Mouse (Mus musculus) mouse trophoblast stem cell (cell line): ENCODE results near the gene Ccdc174.

Experiments
- in situ Hi-C, 2 experiments: fragments of 300-500 bp; cut with MseI, MboI; formaldehyde crosslinking; loops; 2 replicates in 1 of 2; 3 replicates in 1 of 2; pipeline ENCODE4 v1.15.1; 2025

The Ccdc174 gene

DNA sequence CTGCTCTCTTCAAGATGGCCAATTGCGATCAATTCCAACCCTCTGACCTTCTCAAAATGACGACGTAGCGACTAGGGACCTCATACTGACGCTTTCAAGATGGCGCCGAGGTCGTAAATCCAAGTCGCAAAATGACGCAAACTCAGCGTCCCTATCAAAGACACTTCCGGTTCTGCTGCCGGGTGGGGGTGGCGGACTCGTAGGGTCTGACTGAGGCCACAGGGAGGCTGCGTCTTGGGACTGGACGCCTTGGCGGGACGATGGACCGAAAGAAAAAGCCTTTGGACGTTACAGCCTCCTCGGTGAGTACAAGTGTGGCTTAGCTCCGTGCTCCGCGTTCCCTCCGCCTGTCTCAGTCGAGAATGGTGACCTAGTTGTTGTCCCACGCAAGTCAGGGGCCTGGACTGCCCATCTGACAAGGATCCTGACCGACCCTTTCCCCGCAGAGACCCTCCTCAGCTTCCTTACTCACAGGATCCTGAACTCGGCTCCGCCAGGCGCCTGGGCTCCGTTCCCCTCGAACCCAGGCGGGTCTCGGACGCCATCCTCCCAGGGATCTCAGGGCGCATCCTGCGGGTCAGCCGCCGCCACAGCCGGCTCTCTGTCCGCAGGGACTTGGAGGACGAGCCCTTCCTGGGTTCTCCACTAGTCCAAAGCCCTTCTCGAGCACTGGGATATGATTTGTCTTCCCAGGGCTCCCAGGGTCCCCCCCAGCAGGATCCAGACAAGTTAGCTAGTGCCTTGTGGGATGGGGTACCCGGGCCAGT is at the start of gene Ccdc174:
TSS of gene Ccdc174 (plus strand) at position 169 of the 767 bp plus-strand sequence.
- in situ Hi-C loops: no loop called here

GRCm38 (mm10) chr6:91832863-91833440 is 44.9 kb upstream of the Ccdc174 start:
- in situ Hi-C loops: no loop called here

DNA sequence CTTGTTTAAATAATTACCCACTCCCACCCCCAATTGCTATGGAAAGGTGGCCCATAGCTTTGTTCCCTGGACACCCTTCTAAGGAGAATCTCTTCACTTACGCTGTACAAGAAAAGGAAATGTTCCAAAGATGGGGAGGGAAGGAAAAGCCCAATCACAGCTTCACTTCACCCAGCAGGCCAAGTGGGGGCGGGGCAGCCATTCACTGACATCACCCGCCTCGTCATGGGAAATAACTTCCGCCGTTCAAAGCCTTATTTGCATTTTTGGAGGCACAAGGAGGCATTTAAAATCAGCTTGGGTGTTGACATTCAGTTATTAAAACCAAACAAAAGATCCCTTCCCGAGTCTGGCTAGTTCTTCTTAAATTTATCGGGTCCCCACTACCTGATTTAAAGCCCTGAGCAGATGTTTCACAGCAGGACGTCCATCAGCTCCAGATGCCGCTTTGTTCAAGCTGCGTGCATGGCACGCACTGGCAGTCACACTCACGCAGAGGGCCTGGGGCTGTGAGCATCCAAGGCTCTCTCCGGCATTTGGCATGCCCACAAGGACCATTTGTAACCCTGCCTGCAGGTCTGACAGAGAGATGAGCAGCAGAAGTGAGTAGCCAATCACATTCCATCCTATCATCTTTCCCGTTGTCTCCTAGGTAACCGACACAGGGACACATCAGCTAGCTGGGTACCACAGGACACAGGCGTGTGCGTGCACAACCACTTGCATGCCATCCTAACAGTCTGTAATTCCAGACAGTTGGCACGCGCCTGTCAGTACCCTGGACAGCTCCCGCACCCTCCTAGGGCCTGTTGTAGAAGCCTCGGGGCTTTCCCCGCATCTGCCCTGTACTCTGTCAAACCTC is 38.6 kb upstream of the Ccdc174 start:
- in situ Hi-C loops: no loop called here

DNA sequence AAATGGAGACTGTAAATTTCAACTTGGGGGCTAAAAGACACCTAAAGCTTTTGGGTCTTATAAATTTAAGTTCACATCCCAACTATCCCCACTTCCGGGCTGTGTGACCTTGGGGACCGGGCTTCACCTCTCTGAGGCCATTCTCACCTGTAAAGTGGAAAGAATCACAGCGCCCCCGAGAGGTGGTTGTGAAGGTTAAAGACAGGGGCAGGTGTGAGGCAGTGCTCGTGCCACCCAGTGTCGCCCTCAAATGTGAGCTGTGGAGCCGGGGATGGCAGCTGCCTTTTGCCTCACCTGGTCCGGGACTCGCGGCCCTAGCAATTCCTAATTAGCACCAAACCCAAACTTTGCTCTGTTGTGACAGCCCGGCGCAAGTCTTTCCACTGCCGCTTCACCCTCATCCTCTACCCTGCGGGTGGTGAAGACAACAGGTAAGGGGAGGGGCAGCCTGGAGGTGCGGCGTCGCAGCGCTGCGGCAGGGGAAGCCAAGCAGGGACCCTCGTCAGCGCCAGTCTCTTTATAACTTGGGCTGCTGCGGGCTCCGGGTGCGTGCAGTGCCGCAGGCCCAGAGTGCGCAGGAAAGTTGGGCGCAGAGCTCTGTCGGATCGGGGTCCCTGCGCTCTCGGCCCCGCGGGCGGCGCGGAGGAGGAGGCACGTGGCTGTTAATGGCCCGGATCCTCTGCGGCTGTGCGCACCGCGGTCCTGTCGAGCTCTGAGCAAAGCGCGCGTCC is 34.8 kb upstream of the Ccdc174 start:
- in situ Hi-C loops: no loop called here

- in situ Hi-C loops: no loop called here
Measured at GRCm38 (mm10) chr6:91843628-91844153, 34.2 kb upstream of the Ccdc174 start.

DNA sequence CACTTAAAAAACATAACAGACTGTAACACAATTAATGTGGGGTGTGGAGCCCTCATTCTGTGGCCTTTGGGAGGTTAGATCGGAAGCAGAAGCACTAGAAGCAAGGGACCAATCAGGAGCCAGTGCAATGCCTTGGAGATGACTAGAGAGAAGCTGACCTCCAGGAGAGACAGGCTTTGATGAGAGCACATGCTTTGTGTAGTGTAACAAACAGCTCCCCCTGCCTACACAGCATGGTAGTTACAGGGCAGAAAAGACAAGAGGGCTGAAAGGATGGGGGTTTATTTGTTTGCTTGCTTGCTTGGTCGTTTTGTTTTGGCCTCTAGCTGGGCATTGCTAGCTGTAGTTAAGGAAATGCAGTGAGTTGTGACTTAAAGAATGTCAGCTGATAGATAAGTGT is 25.3 kb upstream of the Ccdc174 start:
- in situ Hi-C loops: loop anchor here in 1 of 2 experiments (10.0 kb wide), 1 partner anchor 78 kb away; no protein-coding TSS in a partner anchor

DNA sequence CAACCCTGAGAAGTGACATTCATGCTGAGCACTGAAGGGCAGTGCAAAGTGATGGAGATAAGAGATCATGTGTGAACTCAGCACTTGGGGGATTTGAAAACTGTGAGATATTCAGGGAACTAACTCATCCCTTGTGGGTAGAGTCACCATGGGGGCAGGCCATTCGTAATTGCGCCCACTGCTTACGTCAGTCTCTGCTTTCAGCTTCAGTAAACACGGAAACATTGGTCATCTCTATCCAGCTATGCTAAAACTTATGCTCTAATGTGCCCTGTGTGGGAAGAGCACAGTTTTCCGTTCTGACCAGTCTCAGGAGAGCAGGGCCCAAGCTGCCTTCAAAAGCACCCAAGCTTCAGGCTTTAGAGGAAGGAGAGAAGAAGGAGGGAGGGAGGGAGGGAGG is 19.5 kb upstream of the Ccdc174 start:
- in situ Hi-C loops: loop anchor here in 1 of 2 experiments (10.0 kb wide), 1 partner anchor 84 kb away; no protein-coding TSS in a partner anchor

- in situ Hi-C loops: no loop called here
Measured at GRCm38 (mm10) chr6:91862848-91863247, 15.0 kb upstream of the Ccdc174 start.

- in situ Hi-C loops: no loop called here
Measured at GRCm38 (mm10) chr6:91864595-91864994, 13.3 kb upstream of the Ccdc174 start.

- in situ Hi-C loops: no loop called here
Measured at GRCm38 (mm10) chr6:91865601-91866000, 12.3 kb upstream of the Ccdc174 start.

- in situ Hi-C loops: no loop called here
Measured at GRCm38 (mm10) chr6:91868091-91868490, 9.8 kb upstream of the Ccdc174 start.

DNA sequence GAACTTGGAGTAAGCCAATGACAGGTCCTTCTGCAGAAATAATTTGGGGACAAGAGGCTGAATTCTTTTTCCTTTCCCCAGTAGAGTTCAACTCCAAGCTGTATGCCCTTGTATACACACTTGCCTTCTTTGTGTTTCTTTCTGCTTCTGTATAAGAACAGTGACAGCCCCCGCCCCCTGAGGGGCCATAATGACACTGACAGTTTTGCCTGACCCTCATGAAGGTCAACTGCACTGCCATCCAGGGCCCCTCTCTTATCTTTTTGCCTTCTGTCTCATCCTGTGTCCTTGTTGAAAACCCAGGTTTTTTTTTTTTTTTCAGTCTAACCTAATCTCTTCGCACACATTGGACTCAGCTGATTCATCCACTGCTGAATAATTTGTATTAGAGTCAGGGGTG is 5.1 kb upstream of the Ccdc174 start:
- in situ Hi-C loops: no loop called here

DNA sequence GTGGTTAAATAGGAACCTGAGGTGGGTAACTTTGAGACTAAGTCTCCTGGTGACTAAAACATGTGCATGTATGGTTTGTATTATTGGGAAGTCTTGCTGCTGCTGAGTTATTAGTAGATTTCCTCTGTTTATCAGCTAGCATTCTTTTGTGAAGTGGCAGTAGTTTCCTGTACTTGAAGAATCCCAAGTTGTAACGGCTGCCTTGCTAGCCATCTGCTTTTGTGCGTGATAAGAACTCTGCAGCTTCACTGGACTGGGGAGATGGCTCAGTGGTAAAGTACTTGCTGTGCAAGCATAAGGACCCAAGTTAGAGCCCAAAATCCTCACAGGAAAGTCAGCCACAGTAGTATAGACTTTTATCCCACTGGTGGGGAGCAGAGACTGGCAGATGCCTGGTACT is 6.0 kb downstream of the Ccdc174 start:
- in situ Hi-C loops: no loop called here

DNA sequence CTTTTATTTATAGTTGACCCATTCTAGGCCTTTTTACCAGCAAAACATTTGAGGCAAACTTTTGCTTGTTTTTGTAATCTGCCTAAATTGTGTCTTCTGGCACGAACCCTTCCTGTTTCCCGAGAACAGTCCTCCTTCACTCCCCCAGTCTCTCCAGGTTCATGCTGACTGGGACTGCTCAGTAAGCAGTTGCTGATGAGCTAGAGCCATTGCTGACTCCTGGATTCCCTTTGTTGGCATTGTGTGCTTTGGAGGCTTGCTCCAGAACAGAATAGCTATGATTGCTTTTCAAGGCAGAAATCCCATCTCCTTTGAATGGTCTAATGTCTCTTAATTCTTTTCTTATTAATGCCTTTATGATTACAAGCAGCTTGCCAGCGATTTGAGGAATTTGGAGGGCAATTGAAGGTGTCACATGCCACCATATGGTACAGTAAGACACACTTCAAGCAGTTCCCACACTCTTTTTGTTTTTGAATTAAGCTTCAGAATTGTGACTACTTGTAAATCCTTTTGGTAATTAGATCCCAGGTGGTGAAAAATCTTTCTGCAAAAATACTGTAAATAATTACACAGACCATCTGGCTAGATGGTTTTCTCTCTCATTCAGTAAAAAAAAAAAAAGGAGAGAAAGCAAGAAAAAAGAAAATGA is 11.5 kb downstream of the Ccdc174 start:
- in situ Hi-C loops: no loop called here

DNA sequence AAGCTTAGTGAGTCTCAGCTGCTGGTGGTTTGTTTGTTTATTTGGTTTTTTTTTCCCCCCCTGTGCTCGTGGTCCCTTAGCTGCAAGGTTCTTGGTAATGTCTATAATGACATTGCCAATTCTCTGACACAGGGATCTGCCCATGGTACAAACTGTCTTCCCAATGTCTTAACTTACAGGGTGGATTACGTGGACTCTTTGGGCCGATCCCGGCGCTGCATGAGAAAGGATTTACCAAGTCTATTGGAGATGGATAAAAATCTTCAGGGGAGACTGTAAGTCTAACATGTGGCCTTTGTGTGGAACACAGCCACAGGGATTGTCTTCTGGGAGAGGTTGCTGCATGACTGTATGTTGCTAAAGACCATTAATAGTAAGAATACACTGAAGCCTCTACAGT is 12.8 kb downstream of the Ccdc174 start:
- in situ Hi-C loops: no loop called here

DNA sequence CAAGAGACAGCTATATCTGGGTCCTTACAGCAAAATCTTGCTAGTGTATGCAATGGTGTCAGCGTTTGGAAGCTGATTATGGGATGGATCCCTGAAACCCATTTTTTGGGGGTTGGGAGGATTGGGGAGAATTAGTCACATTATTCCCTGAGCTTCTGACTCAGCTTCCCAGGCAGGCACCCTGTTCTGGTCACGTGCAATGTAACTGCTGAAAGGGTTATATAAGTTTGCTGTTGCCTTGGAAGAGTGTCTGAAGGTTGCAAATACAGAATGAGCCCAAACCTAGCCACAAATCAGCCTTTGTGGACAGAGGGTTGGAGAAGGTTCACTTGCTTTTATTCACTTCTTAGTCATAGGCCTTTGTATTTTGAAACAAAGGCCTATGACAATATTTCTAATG is 13.9 kb downstream of the Ccdc174 start:
- in situ Hi-C loops: no loop called here

DNA sequence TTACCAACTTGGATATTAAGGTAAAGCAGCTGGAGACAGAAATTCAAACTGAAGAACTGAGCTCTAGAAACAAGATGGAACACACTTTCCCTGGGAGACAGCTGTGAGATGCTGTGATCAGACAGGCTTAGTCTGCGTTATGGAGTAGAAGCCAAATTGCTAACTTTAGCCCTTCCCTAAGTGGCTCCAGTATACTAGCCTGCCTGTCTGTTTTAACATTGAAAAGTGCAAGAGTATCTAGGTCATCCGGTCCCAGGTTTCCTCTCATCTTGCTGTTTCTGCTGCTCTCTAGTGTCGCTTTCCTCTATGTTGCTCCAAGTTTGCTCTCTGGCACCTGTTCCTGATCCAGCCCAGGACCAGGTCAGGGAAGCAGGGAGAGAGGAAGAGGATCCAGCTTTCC is 18.9 kb downstream of the Ccdc174 start:
- in situ Hi-C loops: no loop called here

- in situ Hi-C loops: loop anchor here in 1 of 2 experiments (5.0 kb wide), 1 partner anchor 166 kb away; no protein-coding TSS in a partner anchor
Measured at GRCm38 (mm10) chr6:91901505-91901904, 23.7 kb downstream of the Ccdc174 start.

- in situ Hi-C loops: loop anchor here in 1 of 2 experiments (5.0 kb wide), 1 partner anchor 165 kb away; no protein-coding TSS in a partner anchor
Measured at GRCm38 (mm10) chr6:91902509-91902908, 24.7 kb downstream of the Ccdc174 start, which contains the start of gene 4930590J08Rik. Gene 4930590J08Rik, plus strand, starts transcription at chr6:91902809.

DNA sequence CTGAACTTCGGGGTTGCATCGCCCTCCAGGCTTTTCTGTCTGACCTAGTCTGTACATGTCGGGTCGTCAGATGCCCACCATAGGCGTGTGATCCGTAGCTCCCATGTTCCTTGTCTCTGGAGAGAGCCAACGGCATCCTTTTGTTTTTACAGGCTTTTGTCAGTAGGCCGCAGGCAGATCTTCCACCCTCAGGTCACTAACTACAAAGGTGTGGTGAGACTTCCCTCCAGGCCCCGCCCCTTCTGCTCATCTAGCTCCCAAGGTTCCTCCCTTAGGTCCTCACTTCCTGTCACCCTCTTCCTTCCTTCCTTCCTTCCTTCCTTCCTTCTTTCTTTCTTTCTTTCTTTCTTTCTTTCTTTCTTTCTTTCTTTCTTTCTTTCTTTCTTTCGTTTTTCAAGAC is 36.2 kb downstream of the Ccdc174 start:
- in situ Hi-C loops: no loop called here

GRCm38 (mm10) chr6:91917286-91917685 is 39.4 kb downstream of the Ccdc174 start:
- in situ Hi-C loops: no loop called here
